Mouse (Mus musculus) G1E (cell line): ENCODE measurements around the gene Pla2g4b. TPM values are rescaled to one million over a fixed set of nuclear protein-coding genes. Genes with fewer than 3 reads are reported as not detected.

Experiments
- ATAC-seq: 2 replicates; pipeline ENCODE4 v1.8.0; 2016; ENCODE audit warnings: mild to moderate bottlenecking; ENCODE audit not compliant: insufficient number of reproducible peaks, poor library complexity, low FRiP score, severe bottlenecking; ENCODE audit errors: extremely low read depth
- DNase-seq: peaks from one replicate; pipeline ENCODE4 v3.0.0; 2012; ENCODE audit warnings: low spot score
- H3K27me3 ChIP-seq: 2 replicates; pipeline ENCODE4 v1.6.1; 2012; ENCODE audit warnings: mild to moderate bottlenecking, low read length, inconsistent platforms; ENCODE audit not compliant: insufficient read depth
- H3K36me3 ChIP-seq: replicated peaks from 2 replicates; pipeline ENCODE3; 2012; ENCODE audit warnings: mild to moderate bottlenecking, inconsistent platforms
- H3K4me1 ChIP-seq: 2 replicates; pipeline ENCODE4 v1.6.1; 2012; ENCODE audit warnings: low read depth, low read length, inconsistent platforms, mixed read lengths; ENCODE audit not compliant: insufficient read depth
- H3K4me3 ChIP-seq: 2 replicates; pipeline ENCODE4 v1.5.1; 2012; ENCODE audit warnings: low read depth, mild to moderate bottlenecking, inconsistent platforms, low read length, moderate library complexity, mixed read lengths
- H3K9me3 ChIP-seq: replicated peaks from 2 replicates; pipeline ENCODE4 v1.6.1; 2012; ENCODE audit warnings: inconsistent platforms
- CTCF ChIP-seq: IDR thresholded peaks from 2 replicates; pipeline ENCODE4 v1.5.1; 2012; ENCODE audit warnings: low read depth, low read length, inconsistent platforms, mixed read lengths
- GATA1 ChIP-seq: IDR thresholded peaks from 2 replicates; pipeline ENCODE4 v1.6.1; 2012; ENCODE audit warnings: borderline replicate concordance, low read length, inconsistent platforms, mixed read lengths
- GATA2 ChIP-seq: IDR thresholded peaks from 2 replicates; pipeline ENCODE4 v1.6.1; 2012; ENCODE audit warnings: low read depth, low read length, inconsistent platforms, borderline replicate concordance
- POLR2AphosphoS5 ChIP-seq: IDR thresholded peaks from 2 replicates; pipeline ENCODE4 v1.6.1; 2012; ENCODE audit warnings: low read depth, low read length, inconsistent platforms; ENCODE audit not compliant: insufficient replicate concordance
- TAL1 ChIP-seq: conservative IDR thresholded peaks from 2 replicates; pipeline ENCODE4 v1.6.1; 2012; ENCODE audit warnings: low read depth, low read length, inconsistent platforms, mixed read lengths
- polyA plus RNA-seq: library from polyadenylated mRNA; stranded (reverse); fragments of >175 nt; gene quantifications from 2 replicates; pipeline ENCODE4 v1.2.3, GENCODE M21; 2012
- total RNA-seq, 2 experiments: library from RNA; stranded (forward) in 1 of 2; stranded (reverse) in 1 of 2; fragments of 200-1000 nt in 1 of 2; fragments of >200 nt in 1 of 2; fragmentation: Nextera tagmentation in 1 of 2; gene quantifications; 2 replicates each; pipeline ENCODE4 v1.2.3; 2014 to 2017

Pla2g4b gene
- total and polyA plus RNA-seq, 3 experiments: 0.27 to 0.59 TPM; not detected in 1

DNA sequence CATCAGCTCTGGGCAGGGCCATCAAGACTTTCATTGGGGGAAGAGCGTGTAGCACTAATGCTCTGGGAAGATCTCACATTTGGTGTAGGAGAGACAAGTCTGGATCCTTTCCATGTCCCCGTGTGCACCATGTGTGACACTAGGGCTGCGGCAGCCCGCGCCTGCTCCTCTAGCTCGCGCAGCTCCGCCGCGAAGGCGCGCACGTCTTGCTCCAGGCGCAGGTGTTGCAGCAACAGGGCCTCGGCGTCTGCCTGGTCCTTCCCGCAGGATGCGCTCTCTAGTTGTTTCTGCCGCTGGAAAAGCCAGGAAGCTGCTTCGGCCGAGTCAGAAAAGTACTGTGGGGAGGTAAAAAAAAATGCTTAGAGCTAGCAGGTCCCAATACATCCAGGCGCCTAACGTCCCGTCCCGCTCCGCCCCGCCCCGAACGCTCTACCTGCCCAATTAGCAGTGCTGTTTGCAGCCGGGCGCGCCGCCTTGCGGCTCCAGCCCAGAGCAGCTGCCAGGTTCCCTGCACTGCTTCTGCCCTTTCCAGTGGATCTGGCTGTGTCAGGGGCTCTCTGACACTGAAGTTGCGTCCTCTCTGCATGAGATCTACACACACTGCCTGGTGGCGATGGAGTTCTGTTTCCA is 43.0 kb downstream of the Pla2g4b start:
- Histone ChIP-seq H3K9me3 (no peaks in the 10 kb centered on the region), H3K27me3 (peaks cover 67% of the 10 kb centered on the region), H3K4me1 (no peaks in the 10 kb centered on the region), H3K36me3 (no peaks in the 10 kb centered on the region), H3K4me3 (no peak overlapping the region)
- TF ChIP-seq TAL1: no peak
- no peak for TF ChIP-seq CTCF
- no peak for TF ChIP-seq POLR2AphosphoS5
- no peak for TF ChIP-seq GATA1
- no peak for TF ChIP-seq GATA2
- no peak for ATAC-seq
- no peak for DNase-seq

DNA sequence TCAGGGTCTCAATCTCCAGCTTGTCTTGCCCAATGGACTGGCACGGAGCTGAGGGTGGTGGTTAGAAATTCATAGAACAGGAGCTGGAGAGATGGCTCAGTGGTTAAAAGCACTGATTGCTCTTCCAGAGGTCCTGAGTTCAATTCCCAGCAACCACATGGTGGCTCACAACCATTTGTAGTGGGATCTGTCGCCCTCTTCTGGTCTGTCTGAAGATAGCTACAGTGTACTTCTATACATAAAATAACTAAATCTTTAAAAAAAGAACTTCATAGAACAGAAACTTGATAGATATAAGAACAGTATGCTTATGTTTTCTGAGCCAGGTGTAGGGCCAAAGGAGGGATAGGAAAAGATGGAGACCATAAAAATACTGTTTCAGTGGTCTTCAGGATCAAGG is 49.2 kb downstream of the Pla2g4b start:
- TF ChIP-seq POLR2AphosphoS5 (no peak), CTCF (no peak), TAL1 (no peak), GATA1 (no peak), GATA2 (no peak)
- H3K4me3 ChIP-seq: no peak overlapping the region
- H3K36me3 ChIP-seq: no peaks in the 10 kb centered on the region
- ATAC-seq (no peak), DNase-seq (no peak)
- H3K27me3 ChIP-seq: peaks cover 25% of the 10 kb centered on the region
- peaks cover 15% of the 10 kb centered on the region for H3K4me1 ChIP-seq
- H3K9me3 ChIP-seq: peaks cover 3% of the 10 kb centered on the region; the same call in 1 of the 2 replicates

DNA sequence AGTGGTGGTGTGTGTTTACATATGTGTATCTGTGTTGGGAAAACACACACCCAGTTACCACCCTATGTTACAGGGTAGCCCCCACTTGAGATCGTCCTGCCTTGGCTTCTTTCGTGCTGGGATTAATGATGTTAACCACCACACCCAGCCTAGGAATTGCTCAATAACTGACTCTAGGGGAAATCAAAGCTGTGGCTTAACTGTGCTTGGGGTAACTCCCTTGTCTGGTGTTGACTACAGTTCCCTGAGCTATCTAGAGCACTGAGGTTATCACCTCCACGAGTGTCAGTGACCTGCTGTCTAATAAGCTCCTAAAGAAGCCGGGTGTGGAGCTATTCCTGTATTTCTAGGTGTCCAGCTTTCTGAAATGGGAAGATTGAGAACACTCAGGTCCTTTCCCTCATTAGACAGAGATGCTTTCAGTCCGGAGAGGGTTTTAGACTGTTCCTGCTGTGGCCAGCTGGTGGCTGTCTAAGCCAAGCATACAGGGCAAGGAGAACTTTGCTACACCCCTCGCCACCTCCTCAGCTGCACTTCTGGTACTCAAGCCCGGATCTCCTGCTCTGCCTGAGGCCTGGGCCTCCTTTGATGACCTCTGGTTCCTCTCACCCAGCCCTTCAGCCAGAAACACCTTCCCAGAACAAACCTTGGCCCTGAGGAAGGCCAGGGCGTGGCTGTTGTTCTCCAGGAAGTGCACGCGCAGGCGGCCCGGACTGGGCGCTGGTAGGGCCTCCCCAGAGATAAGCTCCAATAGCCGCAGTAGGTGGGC is 51.6 kb downstream of the Pla2g4b start:
- no peak for ATAC-seq
- H3K27me3 ChIP-seq: peaks cover 13% of the 10 kb centered on the region
- peaks cover 3% of the 10 kb centered on the region; the same call in 1 of the 2 replicates for H3K9me3 ChIP-seq
- H3K4me1 ChIP-seq: peaks cover 15% of the 10 kb centered on the region
- TF ChIP-seq GATA1 (no peak), GATA2 (no peak), TAL1 (no peak), CTCF (no peak), POLR2AphosphoS5 (no peak)
- peaks cover 4% of the 10 kb centered on the region for H3K36me3 ChIP-seq
- no peak overlapping the region; the same call in 1 of the 2 replicates for H3K4me3 ChIP-seq
- peak; percentile 50 for DNase-seq

DNA sequence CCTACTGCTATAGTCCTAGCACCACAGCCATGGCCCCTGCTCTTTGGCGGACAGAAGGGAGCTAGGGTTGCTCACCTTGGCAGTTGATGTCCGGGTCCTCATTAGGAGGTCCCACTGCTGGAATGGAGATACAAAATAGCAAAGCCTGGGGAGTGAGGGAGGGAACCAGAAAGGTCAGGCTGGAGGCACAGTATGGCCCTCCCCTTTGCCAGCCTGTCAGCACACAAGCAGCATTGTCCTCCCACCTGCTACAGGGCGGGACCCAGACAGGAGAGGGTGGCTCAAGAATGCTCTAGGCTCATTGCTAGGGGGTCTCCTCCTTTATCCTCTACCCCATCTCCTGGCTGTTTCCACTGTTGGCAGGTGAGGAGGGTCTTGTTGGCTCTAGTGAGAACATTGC is 52.8 kb downstream of the Pla2g4b start:
- no peak for ATAC-seq
- peaks cover 15% of the 10 kb centered on the region for H3K4me1 ChIP-seq
- no peak overlapping the region for H3K4me3 ChIP-seq
- TF ChIP-seq CTCF (no peak), POLR2AphosphoS5 (no peak), GATA2 (no peak), TAL1 (no peak), GATA1 (no peak)
- no peak for DNase-seq
- H3K36me3 ChIP-seq: peaks cover 17% of the 10 kb centered on the region
- peaks cover 3% of the 10 kb centered on the region; the same call in 1 of the 2 replicates for H3K9me3 ChIP-seq
- peaks cover 6% of the 10 kb centered on the region; the same call in 1 of the 2 replicates for H3K27me3 ChIP-seq

DNA sequence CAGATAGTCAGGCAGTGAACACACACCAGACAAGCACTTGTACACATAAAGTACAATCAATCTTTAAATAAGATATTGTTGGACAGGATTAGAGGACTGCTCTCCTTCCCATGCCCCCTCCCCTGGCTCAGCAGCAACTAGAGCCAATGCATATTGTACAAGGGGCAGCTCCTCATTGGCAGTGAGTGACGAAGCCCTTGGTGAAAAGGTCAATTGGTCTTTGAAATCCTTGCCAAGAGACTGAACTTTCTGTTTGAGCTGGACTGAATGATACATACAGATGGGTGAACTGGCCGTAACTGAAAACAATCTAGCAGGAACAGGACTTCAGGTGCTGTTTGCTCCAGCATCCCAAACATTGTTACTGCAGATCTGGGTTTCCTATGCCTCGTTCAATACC is 54.2 kb downstream of the Pla2g4b start:
- Histone ChIP-seq H3K9me3 (no peaks in the 10 kb centered on the region), H3K4me3 (no peak overlapping the region), H3K4me1 (peaks cover 15% of the 10 kb centered on the region), H3K27me3 (no peaks in the 10 kb centered on the region), H3K36me3 (peaks cover 29% of the 10 kb centered on the region)
- TF ChIP-seq POLR2AphosphoS5: no peak
- TF ChIP-seq CTCF: no peak
- no peak for TF ChIP-seq TAL1
- no peak for TF ChIP-seq GATA2
- no peak for TF ChIP-seq GATA1
- no peak for DNase-seq
- no peak for ATAC-seq

DNA sequence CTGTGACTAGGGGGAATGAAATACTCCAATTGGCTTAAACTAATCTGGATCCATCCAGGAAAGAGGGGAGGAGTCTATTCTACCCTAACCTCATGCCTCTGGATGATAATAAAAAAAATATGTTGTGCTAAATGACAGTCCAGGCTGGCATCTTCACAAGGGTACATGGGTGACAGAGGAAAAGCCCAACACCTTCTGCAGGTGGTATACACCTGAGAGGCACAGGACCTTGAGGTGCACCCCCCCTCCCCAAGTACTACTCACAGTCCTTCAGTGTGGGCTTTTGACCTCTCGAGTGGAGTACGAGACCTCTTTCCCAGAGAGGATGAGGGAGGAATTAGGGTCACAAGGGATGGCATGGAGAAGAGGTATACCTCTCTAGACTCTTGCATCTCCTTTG is 54.7 kb downstream of the Pla2g4b start:
- H3K4me1 ChIP-seq: peaks cover 15% of the 10 kb centered on the region
- peaks cover 34% of the 10 kb centered on the region for H3K36me3 ChIP-seq
- TF ChIP-seq POLR2AphosphoS5: no peak
- no peak for TF ChIP-seq GATA2
- no peak for TF ChIP-seq TAL1
- TF ChIP-seq CTCF: no peak
- TF ChIP-seq GATA1: no peak
- no peak overlapping the region for H3K4me3 ChIP-seq
- no peaks in the 10 kb centered on the region for H3K27me3 ChIP-seq
- ATAC-seq (no peak), DNase-seq (no peak)
- H3K9me3 ChIP-seq: no peaks in the 10 kb centered on the region
